Mouse (Mus musculus): Measurements from ENCODE around the gene Furin. TPM values are rescaled to one million over a fixed set of nuclear protein-coding genes. Genes with fewer than 3 reads are reported as not detected.

The Furin gene
- polyA plus RNA-seq, 1 experiment from 2014 or later: 6.7 TPM

DNA sequence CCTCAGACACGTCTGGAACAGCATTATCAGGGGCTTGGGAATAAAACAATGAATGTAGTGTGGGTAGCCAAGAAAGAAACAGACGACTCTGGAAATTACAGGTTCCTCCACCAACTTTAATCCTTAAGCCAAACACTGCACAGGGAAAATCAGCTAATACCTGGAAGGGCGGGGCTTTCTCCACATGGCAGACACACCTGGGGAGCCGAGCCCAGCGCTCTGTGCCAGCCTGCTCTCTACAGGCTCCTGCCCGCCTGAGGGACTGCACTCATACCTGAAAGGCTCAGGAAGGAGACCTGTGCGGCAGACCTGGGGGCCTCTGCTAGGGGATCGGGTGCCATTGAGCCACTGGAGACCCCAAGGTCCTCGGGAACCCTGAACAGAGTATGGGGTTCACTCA lies 2.5 kb upstream of the Furin start:
- Histone ChIP-seq H3K9me3 (ENCODE audit: control insufficient read depth, low read length) (no peaks in the 10 kb centered on the region), H3K4me3 (replicated peaks; ENCODE audit: low read length) (no peak overlapping the region), H3K9ac (no peak overlapping the region), H3K36me3 (replicated peaks; ENCODE audit: control insufficient read depth, insufficient read depth) (no peaks in the 10 kb centered on the region), H3K4me1 (replicated peaks; ENCODE audit: control insufficient read depth, insufficient read depth, low read length) (0 out of 2 replicates have a peak, but pooled peaks cover 7% of the 10 kb centered on the region), H3K27ac (no peak overlapping the region), H3K27me3 (ENCODE audit: control insufficient read depth, insufficient read depth, low read length) (no peaks in the 10 kb centered on the region), H3K4me2 (replicated peaks) (no peak overlapping the region)
- DNase-seq (ENCODE audit: low spot score) (no peak), ATAC-seq (ENCODE audit: low FRiP score) (no peak)
- WGBS: 80% methylated on average over 9 of the region's 9 CpGs

GRCm38 (mm10) chr7:80406186-80406585 lies 950 bp upstream of the Furin start:
- Histone ChIP-seq H3K4me1 (replicated peaks; ENCODE audit: control insufficient read depth, insufficient read depth, low read length) (peaks cover 13% of the 10 kb centered on the region), H3K27ac (no peak overlapping the region), H3K4me3 (replicated peaks; ENCODE audit: low read length) (no peak overlapping the region), H3K36me3 (replicated peaks; ENCODE audit: control insufficient read depth, insufficient read depth) (no peaks in the 10 kb centered on the region), H3K9ac (no peak overlapping the region), H3K9me3 (ENCODE audit: control insufficient read depth, low read length) (no peaks in the 10 kb centered on the region), H3K4me2 (replicated peaks) (no peak overlapping the region), H3K27me3 (ENCODE audit: control insufficient read depth, insufficient read depth, low read length) (no peaks in the 10 kb centered on the region)
- DNase-seq (ENCODE audit: low spot score) (no peak), ATAC-seq (ENCODE audit: low FRiP score) (no peak)
- 84% methylated on average over 3 of the region's 3 CpGs for WGBS

GRCm38 (mm10) chr7:80404101-80404894 lies 938 bp downstream of the Furin start:
- DNase-seq (ENCODE audit: low spot score) (no peak), ATAC-seq (ENCODE audit: low FRiP score) (no peak)
- no peaks in the 10 kb centered on the region for H3K36me3 ChIP-seq (replicated peaks; ENCODE audit: control insufficient read depth, insufficient read depth)
- H3K27me3 ChIP-seq (ENCODE audit: control insufficient read depth, insufficient read depth, low read length): no peaks in the 10 kb centered on the region
- no peaks in the 10 kb centered on the region for H3K9me3 ChIP-seq (ENCODE audit: control insufficient read depth, low read length)
- peaks cover 23% of the 10 kb centered on the region for H3K4me1 ChIP-seq (replicated peaks; ENCODE audit: control insufficient read depth, insufficient read depth, low read length)
- H3K4me2 ChIP-seq (replicated peaks): no peak overlapping the region
- H3K9ac ChIP-seq: no peak overlapping the region
- WGBS: 65% methylated on average over 7 of the region's 7 CpGs
- H3K27ac ChIP-seq: no peak overlapping the region
- no peak overlapping the region for H3K4me3 ChIP-seq (replicated peaks; ENCODE audit: low read length)

- Histone ChIP-seq H3K4me3 (replicated peaks; ENCODE audit: low read length) (peak overlapping the region; percentile 78; the same call in 1 of the 2 replicates), H3K9me3 (ENCODE audit: control insufficient read depth, low read length) (no peaks in the 10 kb centered on the region), H3K36me3 (replicated peaks; ENCODE audit: control insufficient read depth, insufficient read depth) (no peaks in the 10 kb centered on the region), H3K27ac (no peak overlapping the region), H3K27me3 (ENCODE audit: control insufficient read depth, insufficient read depth, low read length) (no peaks in the 10 kb centered on the region), H3K9ac (no peak overlapping the region), H3K4me2 (replicated peaks) (peak overlapping the region; percentile 96), H3K4me1 (replicated peaks; ENCODE audit: control insufficient read depth, insufficient read depth, low read length) (peaks cover 23% of the 10 kb centered on the region)
- 49% methylated on average over 9 of the region's 9 CpGs for WGBS
- ATAC-seq (ENCODE audit: low FRiP score) (no peak), DNase-seq (ENCODE audit: low spot score) (peak; percentile 36)
Observed at GRCm38 (mm10) chr7:80403551-80403950, 1.7 kb downstream of the Furin start.

DNA sequence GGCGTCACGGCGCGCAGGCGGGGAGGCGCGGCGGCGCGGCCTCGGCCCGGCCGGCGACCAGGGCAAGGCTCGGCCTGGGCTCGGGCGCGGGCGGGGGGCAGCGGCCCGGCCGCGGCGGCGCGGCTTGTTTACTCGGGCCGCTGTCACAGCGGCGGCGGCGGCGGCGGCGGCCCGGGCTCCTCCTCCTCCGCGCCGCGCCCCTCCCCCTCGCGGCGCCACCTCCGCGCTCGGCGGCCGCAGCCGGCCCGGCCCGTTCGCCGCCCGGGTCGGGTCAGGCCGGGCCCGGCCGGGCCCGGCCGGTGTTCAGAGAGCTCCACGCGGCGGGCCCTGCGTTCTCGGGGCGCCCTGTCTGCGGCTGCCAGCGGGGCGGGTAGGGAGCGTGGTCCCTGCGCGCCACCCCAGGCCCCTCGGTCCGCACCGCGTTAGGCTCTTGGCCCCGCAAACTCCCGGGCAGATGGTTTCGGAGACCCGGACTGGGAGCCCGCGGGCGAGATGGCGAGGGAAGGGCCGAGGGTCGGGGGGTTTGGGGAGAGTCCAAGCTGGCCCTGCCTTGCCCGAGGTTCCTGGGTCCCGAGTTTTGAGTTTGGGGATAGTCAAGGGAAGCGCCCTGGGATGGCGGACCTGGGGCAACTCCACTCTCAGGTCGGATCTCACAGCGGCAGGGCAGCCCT lies 2.5 kb downstream of the Furin start:
- ATAC-seq (ENCODE audit: low FRiP score): peak; percentile 77
- WGBS: under 1% methylated on average over 32 of the region's 92 CpGs
- peak overlapping the region; percentile 79 for H3K27ac ChIP-seq
- peak overlapping the region; percentile 86 for H3K9ac ChIP-seq
- peaks cover 23% of the 10 kb centered on the region for H3K4me1 ChIP-seq (replicated peaks; ENCODE audit: control insufficient read depth, insufficient read depth, low read length)
- peaks cover 5% of the 10 kb centered on the region; the same call in 1 of the 2 replicates for H3K36me3 ChIP-seq (replicated peaks; ENCODE audit: control insufficient read depth, insufficient read depth)
- DNase-seq (ENCODE audit: low spot score): peak; percentile 66
- H3K27me3 ChIP-seq (ENCODE audit: control insufficient read depth, insufficient read depth, low read length): no peaks in the 10 kb centered on the region
- peak overlapping the region; percentile 78 for H3K4me3 ChIP-seq (replicated peaks; ENCODE audit: low read length)
- no peaks in the 10 kb centered on the region for H3K9me3 ChIP-seq (ENCODE audit: control insufficient read depth, low read length)
- peak overlapping the region; percentile 96 for H3K4me2 ChIP-seq (replicated peaks)

DNA sequence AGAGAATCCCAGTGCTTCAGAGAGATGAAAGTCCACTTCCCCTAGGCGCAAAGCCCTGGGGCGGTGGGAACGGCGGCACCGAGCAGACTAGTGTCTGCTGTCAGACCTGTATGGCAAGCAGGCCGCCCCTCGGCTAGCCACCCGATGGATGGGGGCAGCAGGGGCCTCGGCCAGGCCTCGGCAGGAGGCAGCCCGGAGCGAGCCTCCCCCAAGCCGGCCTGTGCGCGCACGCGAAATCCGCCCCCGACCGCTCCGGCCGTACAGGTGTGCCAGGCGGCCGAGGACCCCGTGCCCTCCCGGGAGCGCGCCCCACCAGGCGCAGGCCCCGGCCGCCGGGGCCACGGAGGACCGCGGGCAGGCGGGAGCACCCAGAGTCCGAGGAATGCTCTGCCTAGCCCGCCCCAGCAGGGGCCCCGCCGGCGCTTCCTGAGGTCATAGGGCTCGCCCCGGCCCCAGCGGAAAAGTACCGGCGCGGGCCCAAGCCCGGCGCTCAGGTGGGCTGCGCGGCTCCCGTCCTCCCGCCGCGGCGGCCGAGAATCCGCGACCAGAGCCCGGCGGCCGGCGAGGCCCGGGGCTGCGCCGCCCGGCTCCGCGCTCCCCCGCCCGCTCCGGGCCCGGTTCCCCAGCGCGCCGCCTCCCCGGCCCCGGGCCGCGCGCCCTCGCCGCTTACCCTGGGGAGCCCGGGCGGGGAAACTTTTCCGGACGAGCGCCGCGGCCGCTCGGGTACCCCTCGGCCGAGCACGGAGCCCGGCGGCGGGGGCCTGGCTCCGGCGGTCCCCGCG lies 3.2 kb downstream of the Furin start:
- Histone ChIP-seq H3K36me3 (replicated peaks; ENCODE audit: control insufficient read depth, insufficient read depth) (peaks cover 12% of the 10 kb centered on the region), H3K4me2 (replicated peaks) (peak overlapping the region; percentile 96), H3K27ac (peak overlapping the region; percentile 79), H3K9me3 (ENCODE audit: control insufficient read depth, low read length) (no peaks in the 10 kb centered on the region), H3K9ac (peak overlapping the region; percentile 86), H3K4me1 (replicated peaks; ENCODE audit: control insufficient read depth, insufficient read depth, low read length) (peaks cover 23% of the 10 kb centered on the region), H3K4me3 (replicated peaks; ENCODE audit: low read length) (peak overlapping the region; percentile 78), H3K27me3 (ENCODE audit: control insufficient read depth, insufficient read depth, low read length) (no peaks in the 10 kb centered on the region)
- DNase-seq (ENCODE audit: low spot score) (peak; percentile 28), ATAC-seq (ENCODE audit: low FRiP score) (peak; percentile 54)
- under 1% methylated on average over 71 of the region's 102 CpGs for WGBS

- H3K9me3 ChIP-seq (ENCODE audit: control insufficient read depth, low read length): no peaks in the 10 kb centered on the region
- H3K36me3 ChIP-seq (replicated peaks; ENCODE audit: control insufficient read depth, insufficient read depth): peaks cover 19% of the 10 kb centered on the region
- H3K9ac ChIP-seq: peak overlapping the region; percentile 86
- peaks cover 23% of the 10 kb centered on the region for H3K4me1 ChIP-seq (replicated peaks; ENCODE audit: control insufficient read depth, insufficient read depth, low read length)
- peak overlapping the region; percentile 78 for H3K4me3 ChIP-seq (replicated peaks; ENCODE audit: low read length)
- peak overlapping the region; percentile 96 for H3K4me2 ChIP-seq (replicated peaks)
- no peaks in the 10 kb centered on the region for H3K27me3 ChIP-seq (ENCODE audit: control insufficient read depth, insufficient read depth, low read length)
- peak overlapping the region; percentile 79; the same call in 1 of the 2 replicates for H3K27ac ChIP-seq
- DNase-seq (ENCODE audit: low spot score): no peak
- 22% methylated on average over 5 of the region's 5 CpGs for WGBS
- no peak for ATAC-seq (ENCODE audit: low FRiP score)
Observed at GRCm38 (mm10) chr7:80401041-80401859, 4.0 kb downstream of the Furin start.

DNA sequence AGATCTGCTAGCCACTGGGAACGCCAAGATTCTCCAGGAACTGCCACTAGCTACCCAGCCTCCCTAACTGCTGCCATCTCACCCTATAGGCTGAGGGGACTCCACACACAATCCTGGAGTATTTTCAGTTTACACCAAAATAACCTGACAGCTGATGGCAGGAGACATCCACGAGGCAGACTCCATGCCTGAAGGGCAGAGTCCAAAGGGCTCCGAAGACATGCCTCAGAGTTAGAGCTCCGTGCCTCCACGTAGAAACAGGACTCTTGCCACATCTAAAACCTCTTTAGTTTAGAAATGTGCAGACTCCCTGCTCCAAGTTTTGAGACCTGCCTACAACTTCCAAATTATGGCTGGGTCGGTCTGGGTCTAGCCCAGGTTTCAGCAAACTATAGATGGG lies 4.7 kb downstream of the Furin start:
- 74% methylated on average over 6 of the region's 6 CpGs for WGBS
- H3K27me3 ChIP-seq (ENCODE audit: control insufficient read depth, insufficient read depth, low read length): no peaks in the 10 kb centered on the region
- 0 out of 2 replicates have a peak overlapping the region, but pooled peaks have one; percentile 8 for H3K4me3 ChIP-seq (replicated peaks; ENCODE audit: low read length)
- H3K9me3 ChIP-seq (ENCODE audit: control insufficient read depth, low read length): no peaks in the 10 kb centered on the region
- H3K36me3 ChIP-seq (replicated peaks; ENCODE audit: control insufficient read depth, insufficient read depth): peaks cover 25% of the 10 kb centered on the region
- H3K9ac ChIP-seq: peak overlapping the region; percentile 86; the same call in 1 of the 2 replicates
- no peak overlapping the region for H3K27ac ChIP-seq
- no peak for ATAC-seq (ENCODE audit: low FRiP score)
- peaks cover 23% of the 10 kb centered on the region for H3K4me1 ChIP-seq (replicated peaks; ENCODE audit: control insufficient read depth, insufficient read depth, low read length)
- no peak for DNase-seq (ENCODE audit: low spot score)
- peak overlapping the region; percentile 96; the same call in 1 of the 2 replicates for H3K4me2 ChIP-seq (replicated peaks)
